ENCODE assay signal across 33 mouse cellular contexts in genomic region chr4:101076425-101076824, GRCm38 (mm10). TPM values are rescaled to one million over a fixed set of nuclear protein-coding genes. Genes with fewer than 3 reads are reported as not detected.
A peak's percentile ranks its signal among the peaks of the same experiment; 100 is the strongest.
DNase-seq lines count a peak whose midpoint lies in the region; ATAC-seq and TF ChIP-seq lines count a peak whose summit lies in the region.
"Had no signal": no experiment of that assay in that cellular context is flagged by ENCODE, and none has a peak within 500 bp of the region (broad histone marks: within the 10 kb centered on the region; RNA-seq: fewer than 3 reads in every experiment).

No protein-coding gene starts in this region.

- no peaks in the 10 kb centered on the region for H3K36me3 ChIP-seq in intestine, embryonic 15.5 days
- H3K36me3 ChIP-seq in intestine, embryonic 16.5 days (ENCODE audit: control insufficient read depth, insufficient read depth, low read length): no peaks in the 10 kb centered on the region
- no peaks in the 10 kb centered on the region for H3K36me3 ChIP-seq in kidney, postnatal 0 days (ENCODE audit: insufficient read depth, low read length)
- H3K36me3 ChIP-seq in stomach, embryonic 15.5 days: no peaks in the 10 kb centered on the region
- H3K36me3 ChIP-seq in stomach, postnatal 0 days (ENCODE audit: control insufficient read depth, insufficient read depth, low read length): no peaks in the 10 kb centered on the region
- H3K36me3 ChIP-seq: embryonic facial prominence, embryonic 13.5 days; forebrain, embryonic 10.5 days; G1E; heart, embryonic 10.5 days; heart, embryonic 13.5 days had no signal

- H3K27ac ChIP-seq in intestine, embryonic 15.5 days: no peak overlapping the region
- no peak overlapping the region for H3K27ac ChIP-seq in intestine, embryonic 16.5 days (ENCODE audit: low read length)
- no peak overlapping the region for H3K27ac ChIP-seq in kidney, postnatal 0 days
- no peak overlapping the region for H3K27ac ChIP-seq in stomach, embryonic 15.5 days
- no peak overlapping the region for H3K27ac ChIP-seq in stomach, postnatal 0 days (replicated peaks)
- H3K27ac ChIP-seq in layer of hippocampus, adult 2 months: no peak overlapping the region
- H3K27ac ChIP-seq: embryonic facial prominence, embryonic 13.5 days; forebrain, embryonic 10.5 days; forebrain, embryonic 13.5 days; heart, adult 2 months; heart, embryonic 10.5 days; heart, embryonic 13.5 days; hindbrain, embryonic 14.5 days had no signal

- no peak overlapping the region for H3K4me2 ChIP-seq in intestine, embryonic 15.5 days (replicated peaks)
- no peak overlapping the region for H3K4me2 ChIP-seq in intestine, embryonic 16.5 days (ENCODE audit: low read depth, low read length)
- no peak overlapping the region for H3K4me2 ChIP-seq in kidney, postnatal 0 days (ENCODE audit: low read length)
- no peak overlapping the region for H3K4me2 ChIP-seq in stomach, embryonic 15.5 days
- H3K4me2 ChIP-seq in stomach, postnatal 0 days (replicated peaks; ENCODE audit: low read depth): no peak overlapping the region
- H3K4me2 ChIP-seq: embryonic facial prominence, embryonic 13.5 days; forebrain, embryonic 13.5 days; heart, embryonic 13.5 days; hindbrain, embryonic 14.5 days had no signal

- no peak for DNase-seq in kidney, postnatal 0 days (ENCODE audit: low spot score)
- DNase-seq in kidney, postnatal 25 days: no peak
- DNase-seq in stomach, postnatal 0 days (ENCODE audit: low spot score): no peak
- DNase-seq in layer of hippocampus, adult 2 months (ENCODE audit: low spot score in 2 of 2): no peak
- DNase-seq: adrenal gland, postnatal 10 days; adrenal gland, postnatal 36 days; B cell, adult 2 months; cerebellum, adult 18-20 months; cerebellum, adult 9-10 months; cerebellum, postnatal 14 days; gastrocnemius, postnatal 10 days; gastrocnemius, postnatal 36 days; heart, adult 2 months; heart, postnatal 14 days; heart, postnatal 4 days had no signal

- no peak overlapping the region for H3K9ac ChIP-seq in intestine, embryonic 15.5 days
- no peak overlapping the region for H3K9ac ChIP-seq in intestine, embryonic 16.5 days (ENCODE audit: low read depth, low read length)
- H3K9ac ChIP-seq in kidney, postnatal 0 days (ENCODE audit: low read depth, low read length): no peak overlapping the region
- H3K9ac ChIP-seq in stomach, embryonic 15.5 days: no peak overlapping the region
- H3K9ac ChIP-seq in stomach, postnatal 0 days (ENCODE audit: low read length): no peak overlapping the region
- H3K9ac ChIP-seq: embryonic facial prominence, embryonic 13.5 days; forebrain, embryonic 13.5 days; heart, embryonic 13.5 days; hindbrain, embryonic 14.5 days had no signal

- H3K4me3 ChIP-seq in intestine, embryonic 15.5 days (replicated peaks): no peak overlapping the region
- H3K4me3 ChIP-seq in intestine, embryonic 16.5 days (ENCODE audit: low read length): no peak overlapping the region
- no peak overlapping the region for H3K4me3 ChIP-seq in kidney, postnatal 0 days (replicated peaks; ENCODE audit: low read depth, low read length)
- no peak overlapping the region for H3K4me3 ChIP-seq in stomach, embryonic 15.5 days (replicated peaks)
- no peak overlapping the region for H3K4me3 ChIP-seq in stomach, postnatal 0 days (ENCODE audit: low read depth, low read length)
- no peak overlapping the region for H3K4me3 ChIP-seq in layer of hippocampus, adult 2 months
- H3K4me3 ChIP-seq: embryonic facial prominence, embryonic 13.5 days; forebrain, embryonic 10.5 days; forebrain, embryonic 13.5 days; heart, adult 2 months; heart, embryonic 10.5 days; heart, embryonic 13.5 days had no signal

- no peak for TF ChIP-seq CTCF in kidney, postnatal 0 days (IDR thresholded peaks at IDR 0.05; ENCODE audit: low read depth)
- TF ChIP-seq CTCF in stomach, postnatal 0 days (IDR thresholded peaks at IDR 0.05; ENCODE audit: low read depth): no peak
- TF ChIP-seq CTCF in layer of hippocampus, adult 2 months (conservative IDR thresholded peaks at IDR 0.05): no peak

- no peaks in the 10 kb centered on the region for H3K9me3 ChIP-seq in intestine, embryonic 15.5 days
- H3K9me3 ChIP-seq in intestine, embryonic 16.5 days (ENCODE audit: control insufficient read depth, low read length): no peaks in the 10 kb centered on the region
- H3K9me3 ChIP-seq in kidney, postnatal 0 days (replicated peaks; ENCODE audit: low read length): no peaks in the 10 kb centered on the region
- no peaks in the 10 kb centered on the region for H3K9me3 ChIP-seq in stomach, embryonic 15.5 days
- no peaks in the 10 kb centered on the region for H3K9me3 ChIP-seq in stomach, postnatal 0 days (ENCODE audit: control insufficient read depth, low read length)
- H3K9me3 ChIP-seq: embryonic facial prominence, embryonic 13.5 days; forebrain, embryonic 10.5 days; forebrain, embryonic 13.5 days; G1E; heart, embryonic 10.5 days; heart, embryonic 13.5 days had no signal

- TF ChIP-seq EP300 in stomach, postnatal 0 days (optimal IDR thresholded peaks at IDR 0.05): no peak

- H3K4me1 ChIP-seq in intestine, embryonic 15.5 days (replicated peaks): 0 out of 2 replicates have a peak, but pooled peaks cover 4% of the 10 kb centered on the region
- peaks cover 11% of the 10 kb centered on the region; the same call in 1 of the 2 replicates for H3K4me1 ChIP-seq in intestine, embryonic 16.5 days (ENCODE audit: control insufficient read depth, insufficient read depth, low read length)
- H3K4me1 ChIP-seq in kidney, postnatal 0 days (replicated peaks; ENCODE audit: insufficient read depth, low read length): no peaks in the 10 kb centered on the region
- H3K4me1 ChIP-seq in stomach, embryonic 15.5 days: peaks cover 2% of the 10 kb centered on the region; the same call in 1 of the 2 replicates
- H3K4me1 ChIP-seq in stomach, postnatal 0 days (replicated peaks; ENCODE audit: control insufficient read depth, insufficient read depth): no peaks in the 10 kb centered on the region

- ATAC-seq in intestine, embryonic 15.5 days: peak; percentile 25; the same call in 1 of the 2 replicates
- no peak for ATAC-seq in intestine, embryonic 16.5 days
- 0 out of 2 replicates have a peak, but pooled peaks have one; percentile 36 for ATAC-seq in kidney, postnatal 0 days (replicated peaks; ENCODE audit: low FRiP score, low read depth)
- ATAC-seq in stomach, embryonic 15.5 days (ENCODE audit: insufficient read depth, low FRiP score, low read depth): peak; percentile 47; the same call in 1 of the 2 replicates
- ATAC-seq in stomach, postnatal 0 days (ENCODE audit: low FRiP score, low TSS enrichment): no peak
- ATAC-seq: forebrain, embryonic 13.5 days; forebrain, embryonic 16.5 days; Patski had no signal

- 27% methylated on average over 3 of the region's 3 CpGs for WGBS in intestine, embryonic 15.5 days
- 32% methylated on average over 3 of the region's 3 CpGs for WGBS in intestine, embryonic 16.5 days
- WGBS in kidney, postnatal 0 days: 35% methylated on average over 3 of the region's 3 CpGs
- 28% methylated on average over 3 of the region's 3 CpGs for WGBS in stomach, embryonic 15.5 days
- 21% methylated on average over 3 of the region's 3 CpGs for WGBS in stomach, postnatal 0 days

- H3K27me3 ChIP-seq in intestine, embryonic 15.5 days (replicated peaks): no peaks in the 10 kb centered on the region
- no peaks in the 10 kb centered on the region for H3K27me3 ChIP-seq in intestine, embryonic 16.5 days (replicated peaks; ENCODE audit: control insufficient read depth, insufficient read depth, low read length)
- no peaks in the 10 kb centered on the region for H3K27me3 ChIP-seq in kidney, postnatal 0 days (ENCODE audit: insufficient read depth, low read length)
- H3K27me3 ChIP-seq in stomach, embryonic 15.5 days (replicated peaks): no peaks in the 10 kb centered on the region
- no peaks in the 10 kb centered on the region for H3K27me3 ChIP-seq in stomach, postnatal 0 days (ENCODE audit: control insufficient read depth, insufficient read depth, low read length)
- H3K27me3 ChIP-seq: embryonic facial prominence, embryonic 13.5 days; forebrain, embryonic 13.5 days had no signal

RNA-seq across cellular contexts. Expression of gene Raver2, which starts 7.6 kb away (rescaled TPM):
- polyA plus RNA-seq in intestine, embryonic 15.5 days (2015; fragmentation: Nextera tagmentation; extraction: Ambion mirVana): 6.0 and 6.6 TPM in 2 replicates
- polyA plus RNA-seq in intestine, embryonic 16.5 days (2015; fragmentation: Nextera tagmentation; extraction: Ambion mirVana): 4.6 and 5.3 TPM in 2 replicates
- polyA plus RNA-seq in kidney, postnatal 0 days (2015; fragmentation: Nextera tagmentation; extraction: Ambion mirVana): 9.1 and 9.2 TPM in 2 replicates
- polyA plus RNA-seq in stomach, embryonic 15.5 days (2015; fragmentation: Nextera tagmentation; extraction: Ambion mirVana): 9.8 and 11.0 TPM in 2 replicates
- 3.9 and 4.5 TPM in 2 replicates for polyA plus RNA-seq in stomach, postnatal 0 days (2015; fragmentation: Nextera tagmentation; extraction: Ambion mirVana)
- total RNA-seq in layer of hippocampus, adult 2 months (2021): 10 to 100 TPM; 45.3 to 48.3 TPM
- polyA plus RNA-seq: G1E had no signal

RNA-seq across cellular contexts. Expression of gene Gm10577, which starts 55.9 kb away (rescaled TPM):
- polyA plus RNA-seq in intestine, embryonic 15.5 days (2015; fragmentation: Nextera tagmentation; extraction: Ambion mirVana): not detected in 2 replicates
- polyA plus RNA-seq in intestine, embryonic 16.5 days (2015; fragmentation: Nextera tagmentation; extraction: Ambion mirVana): not detected in 2 replicates
- polyA plus RNA-seq in kidney, postnatal 0 days (2015; fragmentation: Nextera tagmentation; extraction: Ambion mirVana): not detected in 2 replicates
- polyA plus RNA-seq in stomach, embryonic 15.5 days (2015; fragmentation: Nextera tagmentation; extraction: Ambion mirVana): not detected in 2 replicates
- not detected in 2 replicates for polyA plus RNA-seq in stomach, postnatal 0 days (2015; fragmentation: Nextera tagmentation; extraction: Ambion mirVana)
- total RNA-seq in layer of hippocampus, adult 2 months (2021): not detected
- total RNA-seq: adrenal gland, adult 18-20 months; adrenal gland, postnatal 10 days; adrenal gland, postnatal 36 days; CH12.LX; G1E; gastrocnemius, adult 18-20 months; gastrocnemius, postnatal 10 days; gastrocnemius, postnatal 36 days; granulocyte monocyte progenitor cell, adult 5-6 weeks; heart, adult 2 months; heart, postnatal 14 days; heart, postnatal 4 days had no signal
- polyA plus RNA-seq: embryonic facial prominence, embryonic 13.5 days; forebrain, embryonic 10.5 days; forebrain, embryonic 13.5 days; forebrain, embryonic 16.5 days; G1E; heart, adult 2 months; heart, embryonic 10.5 days; heart, embryonic 13.5 days; heart, embryonic 16.5 days; hindbrain, embryonic 11.5 days; hindbrain, embryonic 14.5 days; Patski had no signal

Comparison
In these comparisons a context has a peak if more than half of its experiments do, and no peak if none do; other contexts are left out.
1. ATAC-seq: peak in intestine, embryonic 15.5 days (single experiment), kidney, postnatal 0 days (single experiment) and stomach, embryonic 15.5 days (single experiment); none in intestine, embryonic 16.5 days (single experiment) and stomach, postnatal 0 days (single experiment).